Mouse (Mus musculus): Measurements from ENCODE around the gene 4430402I18Rik. TPM values are rescaled to one million over a fixed set of nuclear protein-coding genes. Genes with fewer than 3 reads are reported as not detected.

The 4430402I18Rik gene
- polyA plus RNA-seq (2014; fragmentation: Illumina TruSeq; extraction: RNeasy Lipid Tissue Mini Kit (QIAGEN cat#74804); ENCODE audit: insufficient read depth, low read depth, low replicate concordance): 6.3 TPM

DNA sequence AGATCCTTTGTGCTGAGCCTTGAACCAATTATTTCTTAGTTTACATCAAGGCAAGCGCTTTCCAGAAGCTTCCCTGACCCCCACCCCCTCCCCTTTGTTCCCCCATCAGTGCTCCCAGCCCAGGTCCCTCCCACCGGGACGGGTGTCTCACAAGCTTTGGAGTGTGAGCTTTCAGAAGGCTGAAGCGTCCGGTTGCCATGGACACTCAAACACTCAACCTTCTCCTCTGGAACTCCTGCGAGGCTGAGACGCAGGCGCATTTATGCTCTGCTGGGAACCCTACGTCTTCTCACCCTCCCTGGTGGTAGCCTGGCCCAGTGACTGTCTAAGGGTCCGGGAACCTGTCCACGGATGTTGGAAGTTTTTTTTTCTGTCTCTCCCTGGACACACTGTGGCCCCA lies at the start of gene 4430402I18Rik:
Gene 4430402I18Rik (minus strand): TSS at position 149 of the 400 bp plus-strand sequence.

DNA sequence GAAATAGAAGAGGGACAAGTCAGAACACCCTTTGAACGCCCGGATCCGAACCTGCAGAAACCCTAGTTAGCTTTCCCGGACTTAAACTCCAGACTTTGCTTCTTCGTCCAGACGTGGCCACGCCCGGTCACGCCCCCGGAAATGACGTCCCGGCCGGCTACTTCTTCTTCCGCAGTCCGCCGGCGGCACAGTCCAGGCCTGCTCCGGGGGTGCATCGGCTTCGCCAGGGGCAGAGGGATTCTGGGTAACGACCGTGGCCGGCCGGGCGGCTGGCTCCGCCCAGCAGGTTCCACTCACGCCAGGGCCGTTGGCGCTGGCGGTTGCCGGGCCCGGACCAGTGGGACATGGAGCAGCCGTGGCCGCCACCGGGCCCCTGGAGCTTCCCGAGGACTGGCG lies 22.6 kb upstream of the 4430402I18Rik start, which contains the start of gene Cdc37l1:
Gene Cdc37l1 (plus strand): TSS at position 159 of the 396 bp plus-strand sequence.

DNA sequence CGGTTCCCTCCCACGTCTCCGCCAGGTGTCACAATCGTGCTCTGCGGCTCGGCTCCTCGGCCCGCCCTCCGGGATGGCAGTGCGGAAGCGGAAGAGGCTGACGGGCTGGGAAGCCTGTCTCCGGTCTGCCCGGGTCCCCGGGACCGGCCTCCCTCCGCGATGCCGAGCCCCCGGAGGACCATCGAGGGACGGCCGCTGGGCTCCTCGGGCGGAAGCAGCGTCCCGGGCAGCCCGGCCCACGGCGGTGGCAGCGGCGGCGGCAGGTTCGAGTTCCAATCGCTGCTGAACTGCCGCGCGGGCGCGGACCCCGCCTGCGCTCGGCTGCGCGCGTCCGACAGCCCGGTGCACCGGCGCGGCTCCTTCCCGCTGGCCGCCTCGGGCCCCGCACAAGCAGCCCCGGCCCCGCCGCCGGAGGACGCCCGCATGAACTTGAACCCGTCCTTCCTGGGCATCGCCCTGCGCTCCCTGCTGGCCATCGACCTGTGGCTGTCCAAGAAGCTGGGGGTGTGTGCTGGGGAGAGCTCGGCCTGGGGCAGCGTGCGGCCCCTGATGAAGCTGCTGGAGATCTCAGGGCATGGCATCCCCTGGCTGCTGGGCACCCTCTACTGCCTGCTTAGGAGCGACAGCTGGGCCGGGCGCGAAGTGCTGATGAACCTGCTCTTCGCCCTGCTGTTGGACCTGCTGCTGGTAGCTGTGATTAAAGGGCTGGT lies 3.6 kb downstream of the 4430402I18Rik start, which contains the start of gene Plpp6:
Gene Plpp6 (plus strand): TSS at position 112 of the 710 bp plus-strand sequence.

Other genes with a start within 250 kb of the 4430402I18Rik start
- gene Slc1a1, start 132.8 kb downstream of the 4430402I18Rik start, polyA plus RNA-seq (2014; fragmentation: Illumina TruSeq; extraction: RNeasy Lipid Tissue Mini Kit (QIAGEN cat#74804); ENCODE audit: insufficient read depth, low read depth, low replicate concordance): 7.2 TPM
- gene Plpp6, start 3.8 kb downstream of the 4430402I18Rik start, polyA plus RNA-seq (2014; fragmentation: Illumina TruSeq; extraction: RNeasy Lipid Tissue Mini Kit (QIAGEN cat#74804); ENCODE audit: insufficient read depth, low read depth, low replicate concordance): 9.2 TPM
- 17.5 TPM for gene Cdc37l1, start 22.6 kb upstream of the 4430402I18Rik start, polyA plus RNA-seq (2014; fragmentation: Illumina TruSeq; extraction: RNeasy Lipid Tissue Mini Kit (QIAGEN cat#74804); ENCODE audit: insufficient read depth, low read depth, low replicate concordance)
- 53.1 TPM for gene Ak3, start 80.2 kb upstream of the 4430402I18Rik start, polyA plus RNA-seq (2014; fragmentation: Illumina TruSeq; extraction: RNeasy Lipid Tissue Mini Kit (QIAGEN cat#74804); ENCODE audit: insufficient read depth, low read depth, low replicate concordance)
- gene Rcl1, start 133.6 kb upstream of the 4430402I18Rik start, polyA plus RNA-seq (2014; fragmentation: Illumina TruSeq; extraction: RNeasy Lipid Tissue Mini Kit (QIAGEN cat#74804); ENCODE audit: insufficient read depth, low read depth, low replicate concordance): 13.8 TPM